Mouse (Mus musculus) stomach, embryonic 16.5 days (tissue): ENCODE results near the gene Ninj1. TPM values are rescaled to one million over a fixed set of nuclear protein-coding genes. Genes with fewer than 3 reads are reported as not detected.

Experiments used
- ATAC-seq: fragments of 200-750 bp; cut with Nextera tagmentation; 2 replicates; pipeline ENCODE4 v1.8.0; 2017; ENCODE audit warnings: moderate number of reproducible peaks, moderate TSS enrichment; ENCODE audit not compliant: insufficient read depth, low FRiP score
- H3K27ac ChIP-seq: fragments of 300-500 bp; sonication (generic); 2 replicates; pipeline ENCODE4 v1.5.1; 2014; ENCODE audit warnings: low read length
- H3K27me3 ChIP-seq: fragments of 300-500 bp; sonication (generic); 2 replicates; pipeline ENCODE4 v1.6.1; 2014; ENCODE audit warnings: low read length, control low read depth, mixed read lengths; ENCODE audit not compliant: control insufficient read depth, insufficient read depth
- H3K36me3 ChIP-seq: fragments of 300-500 bp; sonication (generic); 2 replicates; pipeline ENCODE4 v1.6.1; 2014; ENCODE audit warnings: low read length; ENCODE audit not compliant: control insufficient read depth, insufficient read depth
- H3K4me1 ChIP-seq: fragments of 300-500 bp; sonication (generic); 2 replicates; pipeline ENCODE4 v1.6.1; 2014; ENCODE audit warnings: low read length, control low read depth, mixed read lengths; ENCODE audit not compliant: control insufficient read depth, insufficient read depth
- H3K4me2 ChIP-seq: fragments of 300-500 bp; sonication (generic); 2 replicates; pipeline ENCODE4 v1.6.1; 2014; ENCODE audit warnings: low read depth, low read length, mixed read lengths
- H3K4me3 ChIP-seq: fragments of 300-500 bp; sonication (generic); replicated peaks from 2 replicates; pipeline ENCODE4 v1.5.1; 2014; ENCODE audit warnings: mild to moderate bottlenecking, low read length
- H3K9ac ChIP-seq: fragments of 300-500 bp; sonication (generic); 2 replicates; pipeline ENCODE4 v1.6.1; 2014; ENCODE audit warnings: low read length
- H3K9me3 ChIP-seq: fragments of 300-500 bp; sonication (generic); replicated peaks from 2 replicates; pipeline ENCODE4 v1.6.1; 2016; ENCODE audit warnings: low read length, control low read depth; ENCODE audit not compliant: control insufficient read depth
- WGBS: fragments of 180-500 bp; shearing (Covaris S2); extraction: QIAGEN DNeasy Blood & Tissue Kit; methylation state at CpG from one replicate; pipeline ENCODE4 v1.1.7; 2014; 5-methylcytosine and 5-hydroxymethylcytosine counted together
- polyA plus RNA-seq: library from polyadenylated mRNA; unstranded; fragments of >200 nt; fragmentation: Nextera tagmentation; extraction: Ambion mirVana; gene quantifications from 2 replicates; pipeline ENCODE4 v1.2.1, GENCODE M21; 2015

Gene Ninj1
- polyA plus RNA-seq, 1 experiment from 2014 or later, result 61.0 TPM

DNA sequence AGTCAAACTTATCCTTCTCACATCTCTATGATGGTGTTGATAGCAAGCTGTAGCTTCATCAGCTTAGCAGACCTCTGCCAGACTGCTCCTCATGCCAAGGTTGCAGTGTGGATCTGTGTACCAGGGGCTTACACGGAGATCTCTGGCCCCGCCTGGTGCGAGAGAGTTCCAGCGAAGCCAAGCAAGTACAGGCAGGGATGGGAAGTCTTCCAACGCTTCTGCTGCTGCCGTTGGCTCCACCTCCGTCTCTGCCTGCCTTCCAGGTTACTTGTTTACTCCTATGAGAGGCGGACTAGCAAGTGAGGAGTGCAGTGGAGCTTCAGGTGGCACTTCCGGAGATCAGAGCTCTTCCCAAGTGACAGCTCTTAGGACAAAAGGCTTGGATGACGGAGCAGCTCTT, 37.0 kb downstream of the Ninj1 start:
- ATAC-seq, result no peak
- H3K36me3 ChIP-seq, result no peaks in the 10 kb centered on the region
- H3K4me1 ChIP-seq, result no peaks in the 10 kb centered on the region
- H3K27ac ChIP-seq, result no peak overlapping the region
- no peak overlapping the region for H3K4me3 ChIP-seq
- H3K9ac ChIP-seq, result no peak overlapping the region
- H3K9me3 ChIP-seq, result no peaks in the 10 kb centered on the region
- H3K4me2 ChIP-seq, result peak overlapping the region; percentile 28; the same call in 1 of the 2 replicates
- H3K27me3 ChIP-seq, result no peaks in the 10 kb centered on the region
- WGBS, result 14% methylated on average over 10 of the region's 10 CpGs

DNA sequence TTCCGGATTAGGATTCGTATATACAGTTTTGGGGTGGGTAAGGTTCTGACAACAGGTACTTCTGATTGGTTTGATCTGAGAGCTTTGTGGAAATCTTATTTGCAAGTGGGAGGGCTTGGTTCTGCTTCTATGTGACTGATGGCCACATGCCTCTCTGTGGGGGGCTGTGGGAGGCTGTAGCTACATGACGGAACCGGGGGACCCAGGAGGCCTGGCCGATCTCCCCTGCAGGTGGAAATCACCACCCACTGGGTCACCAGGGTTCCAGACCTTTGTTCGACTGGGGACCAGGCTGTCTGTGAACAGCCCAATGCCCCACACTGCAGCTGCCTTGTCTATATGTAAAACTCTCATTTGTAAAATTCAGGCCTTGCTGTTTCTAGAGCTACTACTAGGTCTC, 37.4 kb downstream of the Ninj1 start:
- ATAC-seq, result no peak
- Histone ChIP-seq H3K9me3 (no peaks in the 10 kb centered on the region), H3K9ac (no peak overlapping the region), H3K4me1 (no peaks in the 10 kb centered on the region), H3K36me3 (no peaks in the 10 kb centered on the region), H3K4me3 (no peak overlapping the region), H3K4me2 (peak overlapping the region; percentile 28; the same call in 1 of the 2 replicates), H3K27me3 (no peaks in the 10 kb centered on the region), H3K27ac (no peak overlapping the region)
- 29% methylated on average over 6 of the region's 6 CpGs for WGBS

DNA sequence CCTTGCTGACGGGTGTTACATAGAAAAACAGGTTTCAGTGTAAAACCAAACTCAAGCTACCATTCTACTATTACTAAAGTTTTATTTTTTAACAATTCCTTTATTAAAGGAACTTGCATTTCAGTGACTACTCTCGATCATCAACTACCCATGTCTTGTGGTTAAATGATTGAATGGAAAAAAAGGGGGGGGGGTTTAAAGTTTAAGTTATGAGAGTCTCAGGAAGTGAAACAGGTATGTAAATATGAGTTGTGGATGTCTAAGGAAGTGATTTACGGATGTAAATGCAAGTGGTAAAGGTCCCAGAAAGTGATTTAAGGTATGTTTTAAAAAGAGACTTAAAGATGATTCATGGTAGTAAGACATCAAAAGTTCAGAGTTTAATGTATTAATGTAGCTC, 37.9 kb downstream of the Ninj1 start:
- Histone ChIP-seq H3K36me3 (no peaks in the 10 kb centered on the region), H3K4me2 (no peak overlapping the region), H3K27me3 (no peaks in the 10 kb centered on the region), H3K9ac (no peak overlapping the region), H3K27ac (no peak overlapping the region), H3K9me3 (no peaks in the 10 kb centered on the region), H3K4me3 (no peak overlapping the region), H3K4me1 (no peaks in the 10 kb centered on the region)
- no peak for ATAC-seq
- 60% methylated on average over 3 of the region's 3 CpGs for WGBS

DNA sequence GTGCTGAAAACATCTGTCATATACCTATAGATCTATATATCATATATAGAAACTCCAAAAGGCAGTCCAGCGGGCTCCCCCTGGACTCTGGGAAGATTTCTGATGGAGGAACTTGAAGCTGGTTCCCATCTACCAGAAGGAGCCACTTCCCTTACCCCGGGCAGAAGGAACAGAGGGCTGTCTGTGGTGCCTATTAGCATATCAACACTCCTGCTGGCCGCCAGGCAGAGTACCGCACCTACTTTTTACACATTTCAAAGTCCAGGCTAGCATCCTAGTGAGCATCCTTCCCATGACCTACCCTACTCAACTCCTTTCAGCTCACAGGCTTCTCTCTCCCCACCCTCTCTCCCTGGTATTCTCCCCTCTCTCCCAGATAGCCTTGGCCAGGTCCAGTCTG, 38.3 kb downstream of the Ninj1 start:
- Histone ChIP-seq H3K4me1 (no peaks in the 10 kb centered on the region), H3K27me3 (no peaks in the 10 kb centered on the region), H3K4me3 (no peak overlapping the region), H3K36me3 (no peaks in the 10 kb centered on the region), H3K9me3 (no peaks in the 10 kb centered on the region), H3K27ac (no peak overlapping the region), H3K9ac (no peak overlapping the region), H3K4me2 (no peak overlapping the region)
- WGBS, result 47% methylated on average over 4 of the region's 4 CpGs
- ATAC-seq, result no peak

DNA sequence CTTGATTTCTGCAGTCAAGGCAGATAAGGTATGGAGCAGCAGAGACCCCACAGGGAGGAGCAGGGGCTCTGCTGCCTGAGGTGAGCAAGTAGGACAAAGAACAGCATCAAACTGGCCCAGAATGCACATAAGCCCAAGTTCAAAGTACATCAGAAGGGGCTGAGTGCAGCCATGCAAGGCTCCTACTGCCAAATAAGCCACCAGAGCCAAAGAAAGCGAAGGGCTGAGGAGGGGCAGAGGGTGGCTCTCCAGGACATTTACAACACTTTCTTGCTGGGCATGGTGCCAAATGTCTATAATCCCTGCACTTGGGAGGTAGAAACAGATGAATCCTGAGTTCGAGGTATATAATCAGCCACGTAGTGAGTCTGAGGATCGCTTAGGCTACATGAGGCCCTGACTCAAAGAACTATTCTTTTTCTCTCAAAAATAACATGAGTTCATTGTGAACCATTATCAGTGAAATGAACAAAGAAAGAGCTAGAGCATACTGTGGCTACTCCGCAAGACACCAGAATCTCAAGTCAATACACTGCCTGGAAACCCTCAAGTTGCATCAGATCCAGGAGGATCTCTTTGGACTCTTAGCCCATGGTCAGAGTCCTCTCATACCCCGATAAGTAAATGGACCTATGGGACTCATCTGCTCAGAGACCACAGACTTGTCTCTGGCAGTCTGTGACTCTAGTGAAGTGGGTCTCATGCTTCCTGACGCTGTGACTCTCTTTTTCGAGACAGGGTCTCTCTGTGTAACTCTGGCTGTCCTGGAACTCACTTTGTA, 46.7 kb downstream of the Ninj1 start:
- Histone ChIP-seq H3K27me3 (no peaks in the 10 kb centered on the region), H3K27ac (no peak overlapping the region), H3K36me3 (no peaks in the 10 kb centered on the region), H3K4me1 (no peaks in the 10 kb centered on the region), H3K4me2 (no peak overlapping the region), H3K9me3 (no peaks in the 10 kb centered on the region), H3K9ac (no peak overlapping the region), H3K4me3 (no peak overlapping the region)
- WGBS, result 85% methylated on average over 8 of the region's 8 CpGs
- ATAC-seq, result no peak

DNA sequence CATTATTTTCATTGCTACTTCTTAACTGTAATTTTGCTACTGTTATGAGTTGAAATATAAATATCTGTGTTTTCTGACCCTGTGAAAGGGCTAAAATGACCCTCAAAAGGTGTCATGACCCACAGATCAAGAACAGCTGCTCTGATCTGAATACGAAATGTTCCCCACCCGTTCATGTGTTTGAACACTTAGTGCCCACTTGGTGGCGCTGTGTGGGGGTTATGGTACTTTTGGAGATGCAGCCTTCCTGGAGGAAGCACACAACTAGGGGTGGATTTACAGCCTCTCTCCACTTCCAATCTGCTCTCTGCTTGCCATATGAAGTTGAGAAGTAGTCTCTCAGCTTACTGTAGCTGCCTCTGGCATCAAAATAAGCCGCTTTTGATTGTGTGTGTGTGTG, 47.4 kb downstream of the Ninj1 start:
- no peak overlapping the region for H3K4me3 ChIP-seq
- H3K4me2 ChIP-seq, result no peak overlapping the region
- no peak for ATAC-seq
- no peaks in the 10 kb centered on the region for H3K36me3 ChIP-seq
- no peaks in the 10 kb centered on the region for H3K4me1 ChIP-seq
- H3K9ac ChIP-seq, result no peak overlapping the region
- H3K27ac ChIP-seq, result no peak overlapping the region
- no peaks in the 10 kb centered on the region for H3K9me3 ChIP-seq
- WGBS, result 89% methylated on average over 4 of the region's 4 CpGs
- H3K27me3 ChIP-seq, result no peaks in the 10 kb centered on the region

DNA sequence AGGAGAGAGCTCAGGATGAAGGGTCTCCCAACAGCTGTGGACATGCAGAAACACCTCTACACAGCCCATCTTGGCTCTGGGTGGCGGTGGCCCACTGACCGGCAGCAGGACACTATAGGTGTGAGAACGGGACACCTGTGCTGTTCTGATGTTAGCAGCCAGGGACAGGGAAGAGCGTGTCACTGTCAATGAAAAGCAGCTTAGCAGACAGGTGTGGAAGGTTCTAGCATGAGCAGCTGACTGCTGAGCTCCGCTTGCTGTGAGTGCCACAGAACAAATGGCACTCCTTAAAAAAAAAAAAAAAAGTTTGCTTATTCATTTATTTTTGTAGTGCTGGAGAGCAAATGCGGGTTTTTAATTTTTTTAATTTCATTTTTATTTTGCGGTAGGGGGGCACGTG, 50.3 kb downstream of the Ninj1 start:
- no peaks in the 10 kb centered on the region for H3K36me3 ChIP-seq
- 84% methylated on average over 8 of the region's 8 CpGs for WGBS

DNA sequence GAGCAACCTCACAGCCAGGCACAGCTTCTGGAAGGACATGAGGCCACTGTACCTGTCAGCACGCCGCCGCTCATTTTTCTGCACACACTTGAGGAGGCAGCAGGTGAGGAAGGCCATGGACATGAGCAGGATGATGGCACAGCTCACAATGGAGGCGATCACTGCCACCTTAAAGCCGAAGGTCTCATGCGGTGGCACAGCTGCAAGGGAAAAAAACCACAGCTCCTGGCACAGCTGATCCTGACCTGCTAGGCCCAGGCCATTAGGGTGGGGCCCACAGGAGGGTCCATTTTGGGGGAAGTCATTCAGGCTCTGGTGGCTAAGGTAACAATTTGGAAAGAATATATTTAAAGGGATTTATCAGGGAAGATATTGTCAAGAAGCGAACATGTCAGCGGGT, 51.5 kb downstream of the Ninj1 start:
- Histone ChIP-seq H3K4me2 (no peak overlapping the region), H3K9ac (no peak overlapping the region), H3K36me3 (no peaks in the 10 kb centered on the region), H3K9me3 (no peaks in the 10 kb centered on the region), H3K27me3 (no peaks in the 10 kb centered on the region), H3K4me1 (no peaks in the 10 kb centered on the region), H3K4me3 (no peak overlapping the region), H3K27ac (no peak overlapping the region)
- 93% methylated on average over 8 of the region's 8 CpGs for WGBS
- ATAC-seq, result no peak

More for the DNA sequence above, 50.3 kb downstream of the Ninj1 start:
- H3K9me3 ChIP-seq, result no peaks in the 10 kb centered on the region
- no peak overlapping the region for H3K4me2 ChIP-seq
- no peak overlapping the region for H3K9ac ChIP-seq
- H3K4me3 ChIP-seq, result no peak overlapping the region
- no peaks in the 10 kb centered on the region for H3K27me3 ChIP-seq
- no peak overlapping the region for H3K27ac ChIP-seq
- no peak for ATAC-seq
- no peaks in the 10 kb centered on the region for H3K4me1 ChIP-seq

DNA sequence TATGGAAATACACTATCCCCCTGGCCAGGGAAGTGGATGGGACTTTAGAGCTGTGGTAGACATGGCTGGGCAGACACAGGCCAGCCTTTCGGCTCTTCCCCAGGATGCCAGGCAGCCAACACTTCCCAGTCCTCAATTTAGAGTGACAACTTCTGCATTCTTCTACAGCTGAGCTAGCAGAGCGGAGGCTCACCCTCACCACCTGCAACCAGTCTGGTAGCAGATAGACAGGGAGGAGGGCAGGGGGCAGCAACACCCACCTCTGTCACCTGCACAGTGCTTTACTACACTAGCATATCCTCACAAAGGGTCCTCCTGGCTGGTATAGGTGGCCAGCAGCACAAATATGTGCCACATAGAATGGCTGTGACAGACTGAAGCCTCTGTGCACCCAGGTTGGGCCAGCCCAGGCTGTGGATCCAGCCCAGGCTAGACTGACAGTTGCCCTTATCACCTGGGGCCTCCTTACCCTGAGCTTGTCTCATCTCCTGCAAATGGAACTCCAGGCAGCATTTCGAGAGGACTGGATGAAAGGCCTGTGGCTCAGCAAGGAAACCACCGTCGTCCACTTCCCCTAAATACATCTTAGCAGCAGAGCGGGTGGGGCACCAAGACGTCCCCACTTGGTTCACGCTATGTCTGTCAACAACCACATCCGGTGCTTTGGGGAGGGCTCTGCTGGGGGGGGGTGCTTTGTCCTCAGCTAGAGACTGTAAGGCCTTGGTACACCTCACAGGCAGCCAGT, 55.2 kb downstream of the Ninj1 start:
- Histone ChIP-seq H3K36me3 (no peaks in the 10 kb centered on the region), H3K4me1 (no peaks in the 10 kb centered on the region), H3K4me3 (no peak overlapping the region), H3K9me3 (no peaks in the 10 kb centered on the region), H3K9ac (no peak overlapping the region), H3K27ac (no peak overlapping the region), H3K27me3 (peaks cover 10% of the 10 kb centered on the region), H3K4me2 (no peak overlapping the region)
- ATAC-seq, result peak; percentile 19; the same call in 1 of the 2 replicates
- 68% methylated on average over 9 of the region's 9 CpGs for WGBS
